Mouse (Mus musculus) C2C12 (cell line): Measurements from ENCODE around the gene Ano7. TPM values are rescaled to one million over a fixed set of nuclear protein-coding genes. Genes with fewer than 3 reads are reported as not detected.

Experiments
- H3K27me3 ChIP-seq: one replicate; pipeline ENCODE4 v1.6.1; 2011; ENCODE audit not compliant: control insufficient read depth, insufficient read depth, insufficient read length
- H3K36me3 ChIP-seq: one replicate; pipeline ENCODE4 v1.6.1; 2011; ENCODE audit not compliant: control insufficient read depth, insufficient read depth
- H3K4me3 ChIP-seq: one replicate; pipeline ENCODE4 v1.5.1; 2011; ENCODE audit warnings: mild to moderate bottlenecking, control low read depth; ENCODE audit not compliant: poor library complexity, insufficient read depth, severe bottlenecking
- H3K79me2 ChIP-seq: one replicate; pipeline ENCODE4 v1.6.1; 2011; ENCODE audit not compliant: control insufficient read depth, insufficient read depth
- H3K79me3 ChIP-seq: one replicate; pipeline ENCODE4 v1.6.1; 2011; ENCODE audit warnings: low read depth, control low read depth
- H3ac ChIP-seq: one replicate; pipeline ENCODE3; 2011; ENCODE audit warnings: low read depth; ENCODE audit not compliant: control insufficient read depth, insufficient read length
- CEBPB ChIP-seq: IDR thresholded peaks from one replicate; pipeline ENCODE4 v1.6.1; 2011; ENCODE audit warnings: low read depth, mild to moderate bottlenecking, control low read depth, moderate library complexity
- CTCF ChIP-seq: IDR thresholded peaks from one replicate; pipeline ENCODE4 v1.5.1; 2011; ENCODE audit not compliant: control insufficient read depth, insufficient read depth, insufficient read length
- FOSL1 ChIP-seq: IDR thresholded peaks from one replicate; pipeline ENCODE4 v1.8.0; 2011; ENCODE audit warnings: mild to moderate bottlenecking, low read length; ENCODE audit not compliant: poor library complexity, insufficient read depth, severe bottlenecking
- MAX ChIP-seq: IDR thresholded peaks from one replicate; pipeline ENCODE4 v1.6.1; 2011; ENCODE audit warnings: mild to moderate bottlenecking, control low read depth
- MYOD1 ChIP-seq: IDR thresholded peaks from one replicate; pipeline ENCODE4 v1.6.1; 2011; ENCODE audit warnings: low read depth; ENCODE audit not compliant: control insufficient read depth, insufficient read length
- MYOG ChIP-seq: IDR thresholded peaks from one replicate; pipeline ENCODE4 v1.6.1; 2011; ENCODE audit not compliant: control insufficient read depth, insufficient read length; ENCODE audit errors: extremely low read depth
- USF1 ChIP-seq: IDR thresholded peaks from one replicate; pipeline ENCODE4 v1.6.1; 2011; ENCODE audit warnings: low read depth, mild to moderate bottlenecking, control low read depth, moderate library complexity
- microRNA-seq: library from miRNA; unstranded; fragments of <30 nt; microRNA quantifications from one replicate; pipeline ENCODE4, GENCODE M21; 2019; ENCODE audit warnings: borderline microRNAs expressed
- polyA plus RNA-seq: library from polyadenylated mRNA; unstranded; fragments of >200 nt; fragmentation: generic; extraction: Trizol; gene quantifications from one replicate; pipeline ENCODE4 v1.2.1, GENCODE M21; 2012; ENCODE audit warnings: missing spikeins

Gene Ano7
- polyA plus RNA-seq, 1 experiment: 0.05 TPM

DNA sequence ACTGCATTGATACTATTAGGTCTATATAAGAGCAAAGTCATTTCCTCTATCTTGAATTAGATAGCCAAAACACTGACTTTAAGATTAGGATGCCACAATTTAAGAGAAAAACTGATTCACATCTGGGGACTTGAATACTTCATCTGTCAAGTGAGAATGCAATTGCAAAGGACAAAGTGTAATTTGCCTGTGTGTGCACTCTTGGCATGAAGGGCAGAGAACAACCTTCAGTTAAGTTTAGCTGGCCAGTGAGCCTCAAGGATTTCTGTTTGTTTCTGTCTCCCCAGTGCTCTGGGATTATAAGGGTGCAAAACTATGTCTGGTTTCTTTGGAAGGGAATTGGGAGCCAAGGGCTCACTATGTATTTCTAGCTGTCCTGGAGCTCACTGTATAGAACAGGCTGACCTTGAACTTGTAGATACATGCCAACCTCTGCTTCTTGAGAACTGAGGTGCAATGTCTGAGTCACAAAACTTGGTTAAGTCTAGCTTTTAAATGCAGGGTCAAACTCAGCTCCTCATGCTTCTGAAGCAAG, 80.1 kb downstream of the Ano7 start:
- no peaks in the 10 kb centered on the region for H3K36me3 ChIP-seq

More for the DNA sequence above, 80.1 kb downstream of the Ano7 start:
- Histone ChIP-seq H3K4me3 (no peak overlapping the region), H3K27me3 (no peaks in the 10 kb centered on the region), H3ac (no peak overlapping the region), H3K79me3 (peaks cover 46% of the 10 kb centered on the region), H3K79me2 (peaks cover 90% of the 10 kb centered on the region)
- TF ChIP-seq CEBPB (no peak), MAX (no peak), MYOG (no peak), MYOD1 (no peak), CTCF (no peak), USF1 (no peak), FOSL1 (no peak)

Small RNAs within 50 kb of the gene (microRNA-seq; reads per million reads assigned to microRNA genes)
- gene Mir6345 (not detected), gene Mir6902 (0.24 reads per million)

Other genes with a start within 250 kb of the Ano7 start
- not detected for gene Agxt, start 238.7 kb upstream of the Ano7 start, polyA plus RNA-seq
- gene 2310007B03Rik, start 213.0 kb upstream of the Ano7 start, polyA plus RNA-seq: 0.09 TPM
- 0.01 TPM for gene Crocc2, start 205.2 kb upstream of the Ano7 start, polyA plus RNA-seq
- 0.18 TPM for gene Sned1, start 138.1 kb upstream of the Ano7 start, polyA plus RNA-seq
- 11.7 TPM for gene Mterf4, start 68.0 kb upstream of the Ano7 start, polyA plus RNA-seq
- gene Ppp1r7, start 31.1 kb upstream of the Ano7 start, polyA plus RNA-seq: 16.8 TPM
- gene Pask, start 30.4 kb upstream of the Ano7 start, polyA plus RNA-seq: 6.6 TPM
- 134 TPM for gene Hdlbp, start 104.9 kb downstream of the Ano7 start, polyA plus RNA-seq
- gene Farp2, start 138.1 kb downstream of the Ano7 start, polyA plus RNA-seq: 3.0 TPM